Mouse (Mus musculus) testis, adult 2 months (tissue): Measurements from ENCODE around the gene Pip4k2b. TPM values are rescaled to one million over a fixed set of nuclear protein-coding genes. Genes with fewer than 3 reads are reported as not detected.
"Not testable (repeated sequence)": the region's sequence is repeated elsewhere in the genome, so short reads cannot be mapped to it uniquely, and the experiment has no call there.

Experiments
- H3K27ac ChIP-seq: fragments of 200-500 bp; 2 replicates; pipeline ENCODE4 v1.5.1; 2012; ENCODE audit warnings: low read depth, low read length; ENCODE audit not compliant: control insufficient read depth, insufficient read depth
- H3K27me3 ChIP-seq: fragments of 200-500 bp; 2 replicates; pipeline ENCODE4 v1.6.1; 2012; ENCODE audit warnings: mild to moderate bottlenecking, low read length, moderate library complexity; ENCODE audit not compliant: control insufficient read depth, insufficient read depth
- H3K36me3 ChIP-seq: fragments of 200-500 bp; 2 replicates; pipeline ENCODE4 v1.6.1; 2012; ENCODE audit warnings: mild to moderate bottlenecking, low read length; ENCODE audit not compliant: control insufficient read depth, insufficient read depth
- H3K4me1 ChIP-seq: fragments of 200-500 bp; 2 replicates; pipeline ENCODE4 v1.6.1; 2012; ENCODE audit warnings: low read length; ENCODE audit not compliant: control insufficient read depth, insufficient read depth
- H3K4me3 ChIP-seq: fragments of 200-500 bp; 2 replicates; pipeline ENCODE4 v1.5.1; 2012; ENCODE audit warnings: low read depth, mild to moderate bottlenecking, low read length, moderate library complexity, mixed read lengths; ENCODE audit not compliant: control insufficient read depth
- CTCF ChIP-seq: fragments of 200-500 bp; IDR thresholded peaks from 2 replicates; pipeline ENCODE4 v1.5.1; 2012; ENCODE audit warnings: low read depth, mild to moderate bottlenecking, inconsistent platforms, low read length, moderate library complexity; ENCODE audit not compliant: control insufficient read depth, insufficient read depth, insufficient replicate concordance
- POLR2A ChIP-seq: fragments of 200-500 bp; IDR thresholded peaks from 2 replicates; pipeline ENCODE4 v1.6.1; 2012; ENCODE audit warnings: low read depth, mild to moderate bottlenecking, inconsistent platforms, low read length, moderate library complexity; ENCODE audit not compliant: control insufficient read depth
- polyA plus RNA-seq: library from polyadenylated mRNA; depleted of rRNA; stranded (reverse); fragments of >200 nt; gene quantifications from 2 replicates; pipeline ENCODE4 v1.2.3, GENCODE M21; 2012; rRNA removed

The Pip4k2b gene
- polyA plus RNA-seq: 2.5 TPM in 2 replicates

GRCm38 (mm10) chr11:97744063-97744717 lies at the start of gene Pip4k2b:
Pip4k2b (minus strand) TSS chr11:97744704.
- peak within 1 kb of the TSS; percentile 100 for H3K27ac ChIP-seq
- no peaks in the 10 kb centered on the region for H3K27me3 ChIP-seq
- no peak for TF ChIP-seq POLR2A
- no peak for TF ChIP-seq CTCF
- H3K36me3 ChIP-seq: no peaks in the 10 kb centered on the region; the same call in 1 of the 2 replicates
- peaks cover 17% of the 10 kb centered on the region for H3K4me1 ChIP-seq
- peak within 1 kb of the TSS; percentile 99 for H3K4me3 ChIP-seq

GRCm38 (mm10) chr11:97793165-97793564 lies 48.7 kb upstream of the Pip4k2b start:
- Histone ChIP-seq H3K27me3 (no peaks in the 10 kb centered on the region), H3K4me3 (no peak overlapping the region), H3K36me3 (no peaks in the 10 kb centered on the region), H3K4me1 (peaks cover 5% of the 10 kb centered on the region), H3K27ac (no peak overlapping the region)
- TF ChIP-seq CTCF: no peak
- no peak for TF ChIP-seq POLR2A

GRCm38 (mm10) chr11:97790778-97791438 lies 46.4 kb upstream of the Pip4k2b start:
- H3K27me3 ChIP-seq, H3K4me3 ChIP-seq, H3K27ac ChIP-seq, H3K4me1 ChIP-seq, H3K36me3 ChIP-seq: not testable (repeated sequence)

- H3K36me3 ChIP-seq: no peaks in the 10 kb centered on the region
- no peaks in the 10 kb centered on the region; the same call in 1 of the 2 replicates for H3K4me1 ChIP-seq
- H3K4me3 ChIP-seq: no peak overlapping the region
- TF ChIP-seq POLR2A (no peak), CTCF (no peak)
- H3K27me3 ChIP-seq: no peaks in the 10 kb centered on the region
- H3K27ac ChIP-seq: no peak overlapping the region
Measured at GRCm38 (mm10) chr11:97789727-97790126, 45.2 kb upstream of the Pip4k2b start.

- Histone ChIP-seq H3K27ac (no peak overlapping the region), H3K27me3 (no peaks in the 10 kb centered on the region), H3K36me3 (no peaks in the 10 kb centered on the region), H3K4me3 (no peak overlapping the region), H3K4me1 (no peaks in the 10 kb centered on the region)
- no peak for TF ChIP-seq CTCF
- no peak for TF ChIP-seq POLR2A
Measured at GRCm38 (mm10) chr11:97787961-97788360, 43.5 kb upstream of the Pip4k2b start.

- Histone ChIP-seq H3K4me3 (peak overlapping the region; percentile 91), H3K4me1 (no peaks in the 10 kb centered on the region; the same call in none of the 2 replicates), H3K36me3 (no peaks in the 10 kb centered on the region; the same call in 1 of the 2 replicates), H3K27me3 (no peaks in the 10 kb centered on the region), H3K27ac (peak overlapping the region; percentile 73)
- TF ChIP-seq POLR2A (no peak), CTCF (no peak)
Measured at GRCm38 (mm10) chr11:97782564-97782895, 38.0 kb upstream of the Pip4k2b start.

GRCm38 (mm10) chr11:97781832-97782563 lies 37.5 kb upstream of the Pip4k2b start, which contains the start of gene Rpl23:
Rpl23 (minus strand) TSS chr11:97782437.
- no peaks in the 10 kb centered on the region; the same call in none of the 2 replicates for H3K4me1 ChIP-seq
- TF ChIP-seq POLR2A: peak; percentile 95
- no peak for TF ChIP-seq CTCF
- H3K36me3 ChIP-seq: no peaks in the 10 kb centered on the region; the same call in 1 of the 2 replicates
- peak within 1 kb of the TSS; percentile 91 for H3K4me3 ChIP-seq
- no peaks in the 10 kb centered on the region for H3K27me3 ChIP-seq
- peak within 1 kb of the TSS; percentile 94 for H3K27ac ChIP-seq
